Mouse (Mus musculus) kidney, embryonic 15.5 days (tissue): ENCODE measurements around the gene Gm3880. TPM values are rescaled to one million over a fixed set of nuclear protein-coding genes. Genes with fewer than 3 reads are reported as not detected.
"Not testable (repeated sequence)": the region's sequence is repeated elsewhere in the genome, so short reads cannot be mapped to it uniquely, and the experiment has no call there.

Experiments
- ATAC-seq: fragments of 200-750 bp; cut with Nextera tagmentation; replicated peaks from 2 replicates; pipeline ENCODE4 v1.8.0; 2017; ENCODE audit warnings: moderate TSS enrichment; ENCODE audit not compliant: low FRiP score
- H3K27ac ChIP-seq: fragments of 300-500 bp; sonication (generic); 2 replicates; pipeline ENCODE4 v1.5.1; 2015; ENCODE audit warnings: mild to moderate bottlenecking, inconsistent platforms
- H3K27me3 ChIP-seq: fragments of 300-500 bp; sonication (generic); 2 replicates; pipeline ENCODE4 v1.6.1; 2015; ENCODE audit warnings: inconsistent platforms
- H3K36me3 ChIP-seq: fragments of 300-500 bp; sonication (generic); 2 replicates; pipeline ENCODE4 v1.6.1; 2015; ENCODE audit warnings: inconsistent platforms
- H3K4me1 ChIP-seq: fragments of 300-500 bp; sonication (generic); 2 replicates; pipeline ENCODE4 v1.6.1; 2015; ENCODE audit warnings: inconsistent platforms
- H3K4me2 ChIP-seq: fragments of 300-500 bp; sonication (generic); 2 replicates; pipeline ENCODE4 v1.6.1; 2015; ENCODE audit warnings: moderate library complexity, mild to moderate bottlenecking, inconsistent platforms
- H3K4me3 ChIP-seq: fragments of 300-500 bp; sonication (generic); replicated peaks from 2 replicates; pipeline ENCODE4 v1.5.1; 2015; ENCODE audit warnings: mild to moderate bottlenecking, inconsistent platforms
- H3K9ac ChIP-seq: fragments of 300-500 bp; sonication (generic); 2 replicates; pipeline ENCODE4 v1.6.1; 2015; ENCODE audit warnings: mild to moderate bottlenecking, inconsistent platforms
- H3K9me3 ChIP-seq: fragments of 300-500 bp; sonication (generic); replicated peaks from 2 replicates; pipeline ENCODE4 v1.6.1; 2016; ENCODE audit warnings: inconsistent platforms
- WGBS: fragments of 180-500 bp; shearing (Covaris S2); methylation state at CpG from one replicate; pipeline ENCODE4 v1.1.7; 2015; ENCODE audit warnings: mixed read lengths; 5-methylcytosine and 5-hydroxymethylcytosine counted together
- polyA plus RNA-seq: library from polyadenylated mRNA; unstranded; fragments of >200 nt; fragmentation: Nextera tagmentation; extraction: Ambion mirVana; gene quantifications from 2 replicates; pipeline ENCODE4 v1.2.1, GENCODE M21; 2015

Gm3880 gene
- polyA plus RNA-seq, result not detected in 2 replicates

DNA sequence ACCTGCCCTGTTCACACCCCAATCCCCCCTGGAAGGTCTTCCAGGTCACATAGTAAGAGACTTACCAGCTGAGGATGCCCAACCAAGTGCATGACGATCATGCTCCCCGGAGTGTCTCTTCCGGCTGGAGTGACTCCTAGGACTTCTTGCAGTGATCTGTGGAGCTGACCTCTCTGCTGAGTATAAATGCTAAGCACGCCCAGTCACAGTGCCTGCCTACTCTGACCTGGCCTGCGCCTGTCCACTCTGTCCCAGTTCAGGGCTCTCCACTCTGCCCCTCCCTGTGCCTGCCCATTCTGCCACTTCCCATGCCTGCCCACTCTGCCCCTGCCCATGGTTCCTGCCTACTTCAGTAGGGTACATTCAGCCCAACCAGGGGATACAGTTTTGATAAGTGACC is at the start of gene Gm3880:
TSS of gene Gm3880 (minus strand) at position 101 of the 400 bp plus-strand sequence.
- not testable (repeated sequence) for H3K4me1 ChIP-seq, H3K27ac ChIP-seq, H3K4me3 ChIP-seq, H3K9me3 ChIP-seq, H3K4me2 ChIP-seq, H3K36me3 ChIP-seq, H3K9ac ChIP-seq, ATAC-seq, H3K27me3 ChIP-seq
- 85% methylated on average over 5 of the region's 5 CpGs for WGBS

DNA sequence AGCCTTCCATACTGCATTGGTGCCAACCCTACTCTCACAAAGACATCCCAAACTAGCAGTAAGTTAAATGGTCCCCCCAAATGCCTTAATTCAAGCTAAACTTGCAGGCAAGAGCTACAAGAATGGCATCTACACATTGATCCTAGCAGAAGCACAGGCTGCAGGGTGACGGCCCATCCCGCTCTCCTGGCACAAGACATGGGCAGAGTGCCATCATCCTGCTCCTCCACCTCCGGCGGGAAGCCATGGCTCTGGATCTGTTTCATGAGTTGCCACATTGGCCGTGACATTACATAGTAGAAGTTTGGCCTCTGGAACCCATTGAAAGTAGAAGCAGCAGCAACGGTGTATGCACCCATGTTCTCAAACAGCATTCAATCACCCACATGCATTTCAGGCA is 37.5 kb upstream of the Gm3880 start:
- not testable (repeated sequence) for H3K36me3 ChIP-seq, ATAC-seq, H3K9ac ChIP-seq, H3K4me1 ChIP-seq, H3K27ac ChIP-seq, H3K4me3 ChIP-seq, H3K4me2 ChIP-seq, H3K9me3 ChIP-seq, H3K27me3 ChIP-seq
- 88% methylated on average over 6 of the region's 6 CpGs for WGBS

DNA sequence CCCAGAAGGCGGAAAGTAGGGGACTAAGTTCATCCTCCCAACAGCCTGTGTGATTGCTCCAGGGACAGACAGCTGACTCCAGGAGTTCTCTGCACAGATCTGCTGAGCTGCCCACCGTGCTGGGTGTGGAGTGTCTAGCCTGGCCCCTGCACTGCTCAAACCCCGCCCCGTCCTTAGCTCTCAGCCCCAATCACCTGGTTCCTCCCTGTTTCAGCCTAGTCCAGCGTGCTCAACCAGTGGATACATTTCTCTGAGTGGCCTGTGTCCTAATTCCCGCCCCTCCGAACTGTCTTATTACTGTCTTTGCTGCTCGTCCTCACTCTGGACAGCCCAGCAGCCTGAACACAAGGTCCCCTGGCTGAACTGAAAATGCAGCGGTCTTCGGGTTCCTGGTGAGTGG is 20.8 kb upstream of the Gm3880 start, which contains the start of the genes Gm9112 and Dmrtc1b:
TSS of gene Gm9112 (minus strand) at position 101 of the 400 bp plus-strand sequence.
TSS of gene Dmrtc1b (plus strand) at position 331 of the 400 bp plus-strand sequence.
- H3K9ac ChIP-seq, H3K9me3 ChIP-seq, ATAC-seq, H3K4me3 ChIP-seq, H3K27ac ChIP-seq, H3K4me1 ChIP-seq, H3K27me3 ChIP-seq, H3K4me2 ChIP-seq, H3K36me3 ChIP-seq: not testable (repeated sequence)
- WGBS, result 83% methylated on average over 10 of the region's 10 CpGs

DNA sequence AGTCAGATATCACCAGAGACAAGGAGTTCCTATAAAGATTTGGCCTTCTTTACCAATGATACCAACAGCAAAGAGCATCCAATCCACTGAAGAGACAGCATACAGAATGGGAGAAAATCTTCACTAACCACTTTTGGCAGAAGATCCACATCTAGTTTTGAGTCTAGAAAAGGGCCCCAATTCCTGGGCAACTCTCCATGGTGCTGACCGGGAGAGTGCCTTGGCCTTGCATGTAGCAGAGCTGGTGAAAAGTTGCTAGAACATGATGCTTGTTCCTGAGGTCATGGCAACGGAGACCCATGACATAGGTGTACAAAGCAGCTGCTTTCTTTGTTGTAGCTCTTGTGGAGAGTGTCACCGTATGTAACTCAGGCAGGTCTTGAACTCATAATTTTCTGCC is 13.9 kb upstream of the Gm3880 start:
- H3K4me2 ChIP-seq, ATAC-seq, H3K4me1 ChIP-seq, H3K36me3 ChIP-seq, H3K9me3 ChIP-seq, H3K9ac ChIP-seq, H3K27me3 ChIP-seq, H3K4me3 ChIP-seq, H3K27ac ChIP-seq: not testable (repeated sequence)
- WGBS, result 66% methylated on average over 3 of the region's 3 CpGs

DNA sequence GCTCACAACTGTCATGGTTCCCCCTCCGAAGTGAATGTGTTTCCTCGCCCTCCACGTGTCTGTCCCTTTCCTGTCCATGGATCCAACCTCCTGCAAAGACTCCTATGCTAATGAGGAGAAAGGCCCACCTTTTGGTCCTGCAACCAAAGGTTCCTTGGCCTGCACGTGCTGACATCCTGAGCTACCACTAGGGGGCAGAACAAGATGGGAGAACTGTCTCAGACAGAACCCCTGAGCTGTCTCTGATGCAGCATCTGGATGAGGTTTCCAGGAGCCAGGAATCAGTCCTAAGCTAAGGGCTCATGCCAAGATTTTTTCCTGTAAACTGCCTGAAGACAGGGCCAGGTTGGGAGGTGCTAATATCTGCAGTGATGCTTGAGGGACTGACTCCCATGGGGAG is 2.5 kb upstream of the Gm3880 start:
- H3K4me3 ChIP-seq, H3K36me3 ChIP-seq, H3K9me3 ChIP-seq, H3K4me2 ChIP-seq, H3K27ac ChIP-seq, ATAC-seq, H3K4me1 ChIP-seq, H3K27me3 ChIP-seq, H3K9ac ChIP-seq: not testable (repeated sequence)
- 22% methylated on average over 4 of the region's 4 CpGs for WGBS

DNA sequence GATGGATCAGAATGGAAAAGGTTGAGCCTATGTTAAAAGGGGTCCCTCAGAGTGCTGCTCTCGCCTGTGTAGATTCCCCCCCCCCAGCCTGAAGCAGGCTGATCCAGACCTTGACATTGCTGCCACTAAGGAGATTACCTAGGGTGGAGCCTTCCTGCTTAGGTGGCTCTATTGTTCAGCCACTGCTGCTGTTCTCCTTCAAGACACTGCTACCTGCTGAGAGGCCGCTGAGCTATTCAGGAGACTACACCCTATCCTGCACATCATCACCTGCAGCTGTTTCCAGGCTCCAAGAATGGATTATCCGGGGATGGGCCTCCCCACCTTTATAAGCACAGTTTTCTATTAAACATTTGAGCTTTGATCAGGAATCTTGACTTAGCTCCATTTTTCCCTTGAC is 2.1 kb downstream of the Gm3880 start:
- H3K27me3 ChIP-seq, H3K27ac ChIP-seq: not testable (repeated sequence)
- WGBS, result 64% methylated on average over 3 of the region's 3 CpGs

DNA sequence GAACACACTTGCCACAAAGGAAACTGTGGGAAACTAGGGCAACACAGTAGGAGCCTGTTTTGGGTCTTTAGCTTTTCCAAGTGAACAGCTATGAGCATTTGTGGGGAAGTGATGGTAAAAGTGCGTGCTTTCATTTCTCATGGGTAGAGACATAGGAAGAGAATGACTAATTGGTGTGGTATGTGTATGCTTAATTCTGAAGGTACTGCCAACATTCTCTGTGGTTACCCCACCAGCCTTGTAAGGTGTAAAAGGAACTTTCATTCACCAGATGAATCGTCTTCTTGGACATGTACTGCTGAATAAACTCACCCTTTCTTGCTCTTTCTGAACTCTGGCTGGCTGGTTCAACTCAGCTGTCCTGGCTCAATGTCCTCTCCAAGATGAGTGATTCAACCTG is 20.1 kb downstream of the Gm3880 start:
- no peaks in the 10 kb centered on the region for H3K9me3 ChIP-seq
- H3K27ac ChIP-seq, result no peak overlapping the region
- H3K4me2 ChIP-seq, result no peak overlapping the region
- H3K4me3 ChIP-seq, result no peak overlapping the region
- 78% methylated on average over 2 of the region's 2 CpGs for WGBS
- ATAC-seq, result no peak
- no peaks in the 10 kb centered on the region for H3K4me1 ChIP-seq
- no peaks in the 10 kb centered on the region for H3K36me3 ChIP-seq
- peaks cover 6% of the 10 kb centered on the region; the same call in 1 of the 2 replicates for H3K27me3 ChIP-seq
- no peak overlapping the region for H3K9ac ChIP-seq

More for the DNA sequence above, 2.1 kb downstream of the Gm3880 start:
- ATAC-seq, H3K4me2 ChIP-seq, H3K4me1 ChIP-seq, H3K9ac ChIP-seq, H3K36me3 ChIP-seq, H3K9me3 ChIP-seq, H3K4me3 ChIP-seq: not testable (repeated sequence)

DNA sequence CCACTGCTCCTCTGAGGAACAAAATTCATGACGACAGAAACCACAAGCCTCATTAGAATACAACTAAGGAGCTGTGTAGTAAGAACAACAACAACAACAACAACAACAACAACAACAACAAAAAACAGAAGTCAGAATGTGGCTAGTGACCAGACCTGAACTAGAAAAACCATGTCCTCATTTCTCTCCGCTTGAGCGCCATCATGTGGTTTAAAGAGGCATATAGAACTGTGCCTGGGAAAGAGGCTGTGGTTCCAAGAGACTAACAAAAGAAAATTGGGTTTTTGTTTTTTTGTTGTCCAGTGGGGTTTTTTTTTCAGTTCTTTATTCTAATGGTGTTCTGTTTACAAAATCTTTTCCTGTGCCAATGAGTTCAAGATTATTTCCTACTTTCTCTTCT is 26.1 kb downstream of the Gm3880 start:
- H3K4me2 ChIP-seq, result no peak overlapping the region
- 22% methylated on average over 3 of the region's 3 CpGs for WGBS
- ATAC-seq, result no peak

DNA sequence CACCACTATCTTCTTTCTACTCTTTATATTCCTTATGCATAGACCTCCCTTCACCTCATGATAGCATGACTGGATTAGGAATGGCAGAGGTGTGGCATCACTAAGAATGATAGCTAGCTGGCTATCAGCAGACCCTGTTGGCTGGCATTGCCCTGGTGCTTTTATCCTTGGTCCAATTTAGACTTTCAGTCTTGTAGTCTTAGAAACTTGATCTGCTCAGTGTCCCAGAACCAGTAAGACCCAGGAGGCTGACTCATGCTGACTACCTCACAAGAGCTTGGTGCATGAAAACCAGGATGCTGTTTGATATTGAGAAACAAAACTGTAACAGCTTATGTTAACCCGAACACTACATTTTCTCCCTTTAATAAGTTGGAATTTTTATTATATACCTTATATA is 41.1 kb downstream of the Gm3880 start:
- Histone ChIP-seq H3K4me3 (no peak overlapping the region), H3K27me3 (peaks cover 37% of the 10 kb centered on the region), H3K27ac (no peak overlapping the region), H3K9me3 (no peaks in the 10 kb centered on the region), H3K4me2 (no peak overlapping the region), H3K4me1 (peaks cover 4% of the 10 kb centered on the region; the same call in 1 of the 2 replicates), H3K36me3 (no peaks in the 10 kb centered on the region), H3K9ac (no peak overlapping the region)
- no peak for ATAC-seq
- WGBS, result 86% methylated on average over 1 of the region's 1 CpGs

More for the DNA sequence above, 26.1 kb downstream of the Gm3880 start:
- H3K27ac ChIP-seq, result no peak overlapping the region
- no peaks in the 10 kb centered on the region for H3K4me1 ChIP-seq
- H3K4me3 ChIP-seq, result no peak overlapping the region
- no peaks in the 10 kb centered on the region for H3K9me3 ChIP-seq
- H3K9ac ChIP-seq, result no peak overlapping the region
- no peaks in the 10 kb centered on the region for H3K27me3 ChIP-seq
- no peaks in the 10 kb centered on the region for H3K36me3 ChIP-seq

DNA sequence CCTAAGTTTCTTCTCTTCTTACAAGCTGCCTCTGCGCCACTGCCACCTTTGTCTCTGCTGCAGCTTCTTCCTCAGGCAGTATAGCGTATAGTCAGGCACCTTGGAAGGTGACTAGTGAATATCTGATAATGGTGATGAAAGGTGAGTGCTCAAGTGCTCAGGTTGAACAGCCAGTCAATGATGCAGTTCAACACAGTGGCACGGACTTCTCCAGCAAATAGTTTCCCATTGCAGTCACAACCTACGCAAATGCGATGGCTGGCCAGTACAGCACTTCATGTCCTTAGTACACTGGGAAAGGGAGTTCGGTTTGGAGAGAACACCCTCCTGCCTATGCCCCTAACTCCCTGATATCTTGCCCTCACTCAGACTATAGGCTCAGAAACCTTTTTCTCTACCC is 41.6 kb downstream of the Gm3880 start:
- Histone ChIP-seq H3K4me3 (peak overlapping the region; percentile 56), H3K9me3 (no peaks in the 10 kb centered on the region), H3K9ac (no peak overlapping the region), H3K27ac (no peak overlapping the region), H3K4me2 (peak overlapping the region; percentile 61), H3K27me3 (peaks cover 37% of the 10 kb centered on the region), H3K4me1 (peaks cover 4% of the 10 kb centered on the region; the same call in 1 of the 2 replicates), H3K36me3 (no peaks in the 10 kb centered on the region)
- ATAC-seq, result no peak
- WGBS, result 45% methylated on average over 6 of the region's 6 CpGs

DNA sequence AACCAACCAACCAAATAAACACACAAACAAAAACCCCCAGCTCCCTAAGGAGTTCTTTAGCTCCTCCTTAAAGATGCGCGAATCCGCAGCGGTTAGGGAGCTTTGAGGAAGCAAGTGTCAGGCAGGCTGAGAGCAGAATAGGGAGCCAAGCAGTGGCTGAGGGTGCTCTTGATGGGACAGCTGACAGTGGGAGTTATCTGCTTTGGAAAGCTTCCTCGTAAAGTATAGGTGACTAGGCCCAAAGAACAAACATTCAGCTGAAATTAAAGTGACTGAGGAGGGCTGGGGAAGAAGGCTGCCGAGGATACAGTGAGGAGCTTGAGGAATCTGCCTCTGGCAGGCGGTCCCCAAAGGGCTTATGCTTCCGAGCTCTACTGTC is 42.2 kb downstream of the Gm3880 start:
- peaks cover 37% of the 10 kb centered on the region for H3K27me3 ChIP-seq
- no peaks in the 10 kb centered on the region for H3K9me3 ChIP-seq
- no peak overlapping the region for H3K27ac ChIP-seq
- ATAC-seq, result peak; percentile 43
- WGBS, result 20% methylated on average over 8 of the region's 8 CpGs
- H3K4me1 ChIP-seq, result peaks cover 4% of the 10 kb centered on the region; the same call in 1 of the 2 replicates
- peak overlapping the region; percentile 61 for H3K4me2 ChIP-seq
- H3K4me3 ChIP-seq, result peak overlapping the region; percentile 56
- peak overlapping the region; percentile 50 for H3K9ac ChIP-seq
- H3K36me3 ChIP-seq, result no peaks in the 10 kb centered on the region

DNA sequence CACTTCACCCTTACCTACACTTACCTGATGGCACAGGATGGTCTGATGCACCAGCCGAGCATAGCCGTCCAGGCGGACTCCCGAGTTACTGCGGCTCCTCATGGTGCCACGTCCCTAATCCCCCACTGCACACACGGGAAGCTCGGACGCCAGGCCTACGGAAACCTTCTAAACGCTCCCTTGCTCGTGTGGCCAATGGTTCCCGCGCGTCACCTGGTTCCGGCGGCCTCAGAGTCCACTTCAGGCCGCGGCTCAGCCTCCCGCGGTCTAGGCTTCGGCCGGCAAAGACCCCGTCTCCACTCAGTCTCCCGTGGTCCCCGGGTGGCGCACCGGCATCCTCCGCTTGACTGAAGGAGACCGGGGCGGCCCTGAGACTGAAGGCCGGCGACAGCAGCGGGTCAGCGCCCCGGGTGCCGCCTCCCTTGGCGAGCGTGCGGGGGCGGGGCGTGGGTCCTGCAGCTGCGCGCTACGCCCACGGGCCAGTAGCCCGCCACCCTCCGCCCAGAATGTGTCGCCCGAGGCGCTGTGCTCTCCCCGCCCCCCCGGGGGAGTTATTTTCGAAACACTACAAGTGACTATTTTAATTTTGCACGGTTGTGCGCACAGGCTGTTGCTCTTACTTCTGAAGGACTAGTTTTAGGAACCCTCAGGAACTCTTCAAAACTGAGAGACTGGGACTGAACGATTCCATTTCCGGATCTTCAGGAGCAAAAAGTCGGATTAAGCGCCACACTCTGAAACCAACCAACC is 42.8 kb downstream of the Gm3880 start, which contains the start of gene Phka1:
TSS of gene Phka1 (minus strand) at position 424 of the 750 bp plus-strand sequence.
- H3K9ac ChIP-seq, result peak within 1 kb of the TSS; percentile 50
- 21% methylated on average over 60 of the region's 60 CpGs for WGBS
- peaks cover 37% of the 10 kb centered on the region for H3K27me3 ChIP-seq
- H3K36me3 ChIP-seq, result no peaks in the 10 kb centered on the region
- 0 out of 2 replicates have a peak within 1 kb of the TSS, but pooled peaks have one; percentile 14 for H3K27ac ChIP-seq
- H3K9me3 ChIP-seq, result no peaks in the 10 kb centered on the region
- peak; percentile 94 for ATAC-seq
- H3K4me3 ChIP-seq, result peak within 1 kb of the TSS; percentile 56
- H3K4me2 ChIP-seq, result peak within 1 kb of the TSS; percentile 61
- peaks cover 4% of the 10 kb centered on the region; the same call in 1 of the 2 replicates for H3K4me1 ChIP-seq
